Mouse (Mus musculus) neural tube, embryonic 12.5 days (tissue): Measurements from ENCODE around the gene Cxcl10. TPM values are rescaled to one million over a fixed set of nuclear protein-coding genes. Genes with fewer than 3 reads are reported as not detected.
"Not testable (repeated sequence)": the region's sequence is repeated elsewhere in the genome, so short reads cannot be mapped to it uniquely, and the experiment has no call there.

Experiments used
- ATAC-seq: fragments of 200-750 bp; cut with Nextera tagmentation; 2 replicates; pipeline ENCODE4 v1.8.0; 2017; ENCODE audit warnings: low read depth, mild to moderate bottlenecking, moderate TSS enrichment, moderate library complexity; ENCODE audit not compliant: low FRiP score
- H3K27ac ChIP-seq: fragments of 300-500 bp; sonication (generic); 2 replicates; pipeline ENCODE4 v1.5.1; 2016
- H3K27me3 ChIP-seq: fragments of 300-500 bp; sonication (generic); replicated peaks from 2 replicates; pipeline ENCODE4 v1.6.1; 2016; ENCODE audit warnings: mild to moderate bottlenecking
- H3K36me3 ChIP-seq: fragments of 300-500 bp; sonication (generic); 2 replicates; pipeline ENCODE4 v1.6.1; 2016; ENCODE audit warnings: mild to moderate bottlenecking
- H3K4me1 ChIP-seq: fragments of 300-500 bp; sonication (generic); 2 replicates; pipeline ENCODE4 v1.6.1; 2016
- H3K4me2 ChIP-seq: fragments of 300-500 bp; sonication (generic); replicated peaks from 2 replicates; pipeline ENCODE4 v1.6.1; 2016; ENCODE audit warnings: mild to moderate bottlenecking
- H3K4me3 ChIP-seq: fragments of 300-500 bp; sonication (generic); 2 replicates; pipeline ENCODE4 v1.5.1; 2016
- H3K9ac ChIP-seq: fragments of 300-500 bp; sonication (generic); 2 replicates; pipeline ENCODE4 v1.6.1; 2016; ENCODE audit warnings: mild to moderate bottlenecking
- H3K9me3 ChIP-seq: fragments of 300-500 bp; sonication (generic); 2 replicates; pipeline ENCODE4 v1.6.1; 2016; ENCODE audit warnings: mild to moderate bottlenecking
- WGBS: fragments of 180-500 bp; shearing (Covaris S2); methylation state at CpG from one replicate; pipeline ENCODE4 v1.1.7; 2016; 5-methylcytosine and 5-hydroxymethylcytosine counted together
- polyA plus RNA-seq: library from polyadenylated mRNA; unstranded; fragments of >200 nt; fragmentation: Nextera tagmentation; extraction: Ambion mirVana; gene quantifications from 2 replicates; pipeline ENCODE4 v1.2.1, GENCODE M21; 2016

Cxcl10 gene
- polyA plus RNA-seq, 1 experiment from 2014 or later = 0.49 TPM

DNA sequence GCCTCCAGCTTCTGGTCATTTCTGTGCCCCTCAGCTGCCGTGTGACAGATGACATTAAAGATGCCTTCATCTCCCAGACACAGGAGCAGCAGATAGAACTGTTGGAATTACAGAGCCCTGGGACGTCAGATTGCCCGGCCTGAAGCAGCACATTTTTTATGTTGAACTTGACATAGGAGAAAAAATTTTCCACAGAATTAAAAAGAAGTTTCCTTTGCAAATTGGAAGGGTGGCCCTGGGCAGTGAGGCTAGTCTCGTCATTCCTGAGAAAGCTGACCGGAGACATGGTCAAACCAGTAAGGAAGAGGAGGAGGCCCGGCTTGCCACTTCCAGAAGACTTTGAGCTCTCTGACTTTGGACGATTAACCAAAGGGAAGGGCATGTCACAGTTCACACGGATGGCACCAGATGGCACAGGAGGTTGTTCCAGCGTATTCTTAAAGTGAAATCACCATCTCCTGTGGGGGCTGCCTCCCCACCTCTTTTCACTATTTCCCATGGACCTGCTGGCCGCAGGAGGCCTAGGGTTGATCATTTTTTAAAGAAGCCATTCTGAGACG is 16.5 kb upstream of the Cxcl10 start:
- ATAC-seq = no peak
- Histone ChIP-seq H3K27ac (no peak overlapping the region), H3K9me3 (no peaks in the 10 kb centered on the region), H3K4me3 (no peak overlapping the region), H3K27me3 (no peaks in the 10 kb centered on the region), H3K9ac (no peak overlapping the region), H3K4me2 (no peak overlapping the region), H3K4me1 (peaks cover 4% of the 10 kb centered on the region; the same call in 1 of the 2 replicates), H3K36me3 (no peaks in the 10 kb centered on the region)
- WGBS = 78% methylated on average over 11 of the region's 11 CpGs

GRCm38 (mm10) chr5:92364011-92364410 is 15.3 kb upstream of the Cxcl10 start:
- H3K4me1 ChIP-seq = no peaks in the 10 kb centered on the region
- H3K36me3 ChIP-seq = no peaks in the 10 kb centered on the region
- H3K4me3 ChIP-seq = no peak overlapping the region
- no peak overlapping the region for H3K4me2 ChIP-seq
- no peak overlapping the region for H3K27ac ChIP-seq
- no peaks in the 10 kb centered on the region for H3K9me3 ChIP-seq
- no peak for ATAC-seq
- no peak overlapping the region for H3K9ac ChIP-seq
- 94% methylated on average over 5 of the region's 5 CpGs for WGBS
- H3K27me3 ChIP-seq = no peaks in the 10 kb centered on the region

GRCm38 (mm10) chr5:92363179-92363578 is 14.5 kb upstream of the Cxcl10 start:
- Histone ChIP-seq H3K9ac (no peak overlapping the region), H3K4me1 (no peaks in the 10 kb centered on the region), H3K27me3 (no peaks in the 10 kb centered on the region), H3K4me2 (no peak overlapping the region), H3K9me3 (no peaks in the 10 kb centered on the region), H3K27ac (no peak overlapping the region), H3K4me3 (no peak overlapping the region), H3K36me3 (no peaks in the 10 kb centered on the region)
- no peak for ATAC-seq
- WGBS = 7% methylated on average over 4 of the region's 4 CpGs

- Histone ChIP-seq H3K27ac (no peak overlapping the region), H3K9ac (no peak overlapping the region), H3K27me3 (no peaks in the 10 kb centered on the region), H3K36me3 (no peaks in the 10 kb centered on the region), H3K9me3 (no peaks in the 10 kb centered on the region), H3K4me2 (no peak overlapping the region), H3K4me3 (no peak overlapping the region), H3K4me1 (no peaks in the 10 kb centered on the region)
- 85% methylated on average over 11 of the region's 11 CpGs for WGBS
- no peak for ATAC-seq
Observed at GRCm38 (mm10) chr5:92358767-92359455, 10.2 kb upstream of the Cxcl10 start.

DNA sequence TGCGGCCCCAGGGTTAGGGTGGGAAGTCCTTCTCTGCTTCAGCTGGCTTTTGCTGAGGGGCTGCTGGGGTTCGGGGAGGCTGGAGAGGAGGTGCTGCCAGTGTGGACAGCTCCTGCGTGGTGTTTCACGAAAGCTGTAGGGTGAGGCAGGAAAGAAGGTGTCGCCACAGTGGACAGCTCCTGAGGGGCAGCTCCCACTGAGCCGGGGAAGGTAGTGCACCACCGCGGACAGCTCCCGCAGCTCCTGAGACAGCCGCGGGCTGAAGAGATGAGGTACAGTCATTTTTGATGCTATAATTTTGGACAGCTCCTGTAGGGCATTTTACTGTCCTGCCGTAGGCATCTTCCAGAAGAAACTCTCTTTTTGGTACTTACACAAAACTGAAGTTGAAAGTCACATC is 9.3 kb upstream of the Cxcl10 start:
- H3K27ac ChIP-seq = no peak overlapping the region
- no peak overlapping the region for H3K4me2 ChIP-seq
- no peaks in the 10 kb centered on the region for H3K36me3 ChIP-seq
- H3K9ac ChIP-seq = no peak overlapping the region
- no peaks in the 10 kb centered on the region for H3K27me3 ChIP-seq
- no peak overlapping the region for H3K4me3 ChIP-seq
- no peak for ATAC-seq
- no peaks in the 10 kb centered on the region for H3K4me1 ChIP-seq
- no peaks in the 10 kb centered on the region for H3K9me3 ChIP-seq
- 61% methylated on average over 11 of the region's 12 CpGs for WGBS

DNA sequence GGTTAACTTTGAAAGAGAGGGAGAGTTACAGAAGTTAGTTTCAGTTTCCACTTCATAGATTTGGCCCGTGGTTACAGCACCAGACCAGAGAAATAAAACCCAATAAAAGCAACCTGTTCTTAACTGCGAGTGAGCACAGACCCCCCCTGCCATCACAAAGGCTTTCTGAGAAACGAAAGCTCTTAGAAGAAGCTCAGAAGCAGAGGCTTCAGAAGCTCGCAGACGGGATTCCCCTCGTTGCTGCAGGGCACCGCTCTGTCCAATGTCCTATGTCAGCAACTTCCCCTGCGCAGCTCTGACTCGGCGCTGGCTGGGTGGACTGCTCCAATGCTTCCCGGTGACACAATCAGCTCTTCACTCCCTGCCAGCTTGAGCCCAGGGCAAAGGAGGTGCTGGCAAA is 4.8 kb upstream of the Cxcl10 start:
- Histone ChIP-seq H3K4me1 (peaks cover 4% of the 10 kb centered on the region; the same call in 1 of the 2 replicates), H3K9me3 (no peaks in the 10 kb centered on the region), H3K4me2 (no peak overlapping the region), H3K9ac (no peak overlapping the region), H3K4me3 (no peak overlapping the region), H3K27ac (no peak overlapping the region), H3K27me3 (peaks cover 2% of the 10 kb centered on the region; the same call in 1 of the 2 replicates), H3K36me3 (no peaks in the 10 kb centered on the region)
- ATAC-seq = no peak
- 54% methylated on average over 11 of the region's 11 CpGs for WGBS

DNA sequence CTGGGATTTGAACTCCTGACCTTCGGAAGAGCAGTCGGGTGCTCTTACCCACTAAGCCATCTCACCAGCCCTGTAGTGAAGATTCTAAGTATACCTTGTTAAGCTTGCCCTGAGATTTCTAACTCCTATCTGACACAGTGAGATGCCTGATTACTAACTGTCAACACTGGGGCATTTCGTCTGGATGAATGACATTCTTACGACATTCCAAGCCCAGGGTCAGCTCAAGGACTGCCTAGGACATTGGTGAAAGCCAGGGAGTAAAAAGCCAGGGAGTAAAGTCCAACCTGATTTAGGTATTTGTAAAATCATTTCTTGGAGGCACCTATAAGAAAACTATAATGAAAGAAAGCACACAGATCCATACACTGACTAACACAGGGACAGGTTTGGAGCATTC is 4.0 kb upstream of the Cxcl10 start:
- H3K4me3 ChIP-seq, H3K36me3 ChIP-seq, H3K9me3 ChIP-seq, ATAC-seq, H3K4me1 ChIP-seq, H3K27ac ChIP-seq, H3K4me2 ChIP-seq, H3K9ac ChIP-seq, H3K27me3 ChIP-seq: not testable (repeated sequence)
- WGBS = 80% methylated on average over 4 of the region's 4 CpGs

GRCm38 (mm10) chr5:92349731-92350130 is 1.0 kb upstream of the Cxcl10 start:
- H3K36me3 ChIP-seq = no peaks in the 10 kb centered on the region
- H3K9me3 ChIP-seq = no peaks in the 10 kb centered on the region
- no peak for ATAC-seq
- no peak overlapping the region for H3K4me3 ChIP-seq
- no peak overlapping the region for H3K9ac ChIP-seq
- peaks cover 10% of the 10 kb centered on the region for H3K27me3 ChIP-seq
- H3K4me1 ChIP-seq = peaks cover 4% of the 10 kb centered on the region; the same call in 1 of the 2 replicates
- 88% methylated on average over 7 of the region's 7 CpGs for WGBS
- no peak overlapping the region for H3K4me2 ChIP-seq
- no peak overlapping the region for H3K27ac ChIP-seq

- no peak for ATAC-seq
- Histone ChIP-seq H3K4me3 (no peak overlapping the region), H3K27ac (no peak overlapping the region), H3K9ac (no peak overlapping the region), H3K36me3 (no peaks in the 10 kb centered on the region), H3K27me3 (peaks cover 10% of the 10 kb centered on the region), H3K4me2 (no peak overlapping the region), H3K4me1 (peaks cover 4% of the 10 kb centered on the region; the same call in 1 of the 2 replicates), H3K9me3 (no peaks in the 10 kb centered on the region)
- 85% methylated on average over 8 of the region's 8 CpGs for WGBS
Observed at GRCm38 (mm10) chr5:92345006-92345405, 3.7 kb downstream of the Cxcl10 start.

DNA sequence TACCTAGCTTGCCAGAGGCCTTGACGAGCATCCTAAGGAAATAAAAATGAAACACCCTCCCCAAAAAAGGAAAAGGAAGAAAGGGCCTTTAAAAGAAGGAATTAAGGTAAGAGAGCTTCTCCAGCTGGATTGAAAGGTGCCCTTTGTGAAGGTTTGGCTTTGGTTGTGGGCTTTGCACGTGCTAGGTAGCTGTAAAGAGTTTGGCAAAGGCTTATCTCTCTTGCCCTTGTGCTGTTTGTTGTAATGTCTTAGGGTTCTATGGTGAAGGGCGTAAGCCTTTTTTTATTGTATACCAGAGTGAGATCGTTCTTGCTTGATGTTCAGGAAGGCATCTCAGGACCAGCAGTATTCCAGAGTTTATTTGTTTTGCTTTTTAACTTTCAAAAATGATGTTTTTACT is 8.1 kb downstream of the Cxcl10 start:
- ATAC-seq = no peak

DNA sequence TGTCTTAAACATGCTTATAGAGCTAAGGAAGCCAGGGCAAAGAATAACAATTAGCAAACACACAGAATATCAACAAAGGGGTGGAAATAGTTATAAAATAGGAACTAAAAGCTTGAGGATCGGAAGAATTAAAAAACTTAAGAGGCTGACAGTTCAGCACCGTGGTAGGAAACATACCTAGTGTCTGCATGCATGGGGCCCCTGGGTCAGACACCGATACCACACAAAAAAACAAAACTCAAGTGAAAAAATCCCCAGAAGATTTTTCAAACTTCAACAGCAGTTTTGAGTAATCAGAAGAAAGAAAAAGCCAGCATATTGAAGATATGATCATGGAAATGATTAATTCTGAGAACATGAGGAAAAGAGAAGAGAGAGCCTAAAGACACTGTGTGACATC is 11.9 kb downstream of the Cxcl10 start:
- Histone ChIP-seq H3K4me1 (no peaks in the 10 kb centered on the region), H3K27ac (no peak overlapping the region), H3K36me3 (no peaks in the 10 kb centered on the region), H3K27me3 (no peaks in the 10 kb centered on the region), H3K4me2 (no peak overlapping the region), H3K4me3 (no peak overlapping the region), H3K9ac (no peak overlapping the region), H3K9me3 (no peaks in the 10 kb centered on the region)
- ATAC-seq = no peak
- 82% methylated on average over 3 of the region's 3 CpGs for WGBS

More for the DNA sequence above, 8.1 kb downstream of the Cxcl10 start:
- no peak overlapping the region for H3K4me3 ChIP-seq
- H3K27ac ChIP-seq = no peak overlapping the region
- H3K9me3 ChIP-seq = no peaks in the 10 kb centered on the region
- no peaks in the 10 kb centered on the region for H3K4me1 ChIP-seq
- 82% methylated on average over 4 of the region's 4 CpGs for WGBS
- no peaks in the 10 kb centered on the region for H3K27me3 ChIP-seq
- no peak overlapping the region for H3K9ac ChIP-seq
- no peaks in the 10 kb centered on the region for H3K36me3 ChIP-seq
- no peak overlapping the region for H3K4me2 ChIP-seq

GRCm38 (mm10) chr5:92332359-92332840 is 16.3 kb downstream of the Cxcl10 start:
- no peaks in the 10 kb centered on the region for H3K27me3 ChIP-seq
- H3K4me1 ChIP-seq = no peaks in the 10 kb centered on the region
- no peak overlapping the region for H3K4me2 ChIP-seq
- WGBS = 79% methylated on average over 9 of the region's 9 CpGs
- no peaks in the 10 kb centered on the region for H3K9me3 ChIP-seq
- ATAC-seq = no peak
- no peak overlapping the region for H3K4me3 ChIP-seq
- H3K27ac ChIP-seq = no peak overlapping the region
- H3K36me3 ChIP-seq = no peaks in the 10 kb centered on the region
- no peak overlapping the region for H3K9ac ChIP-seq
